Mouse (Mus musculus) testis, adult 2 months (tissue): ENCODE measurements at regions not wholly inside any gene's neighbourhood (a gene's known extent, or its start where the extent isn't known, plus 50 kb on each side); places are given as distances from the start of the nearest gene placed in this dataset.

Source experiments
- CTCF ChIP-seq: fragments of 200-500 bp; IDR thresholded peaks from 2 replicates; pipeline ENCODE4 v1.5.1; 2012; ENCODE audit warnings: low read depth, mild to moderate bottlenecking, inconsistent platforms, low read length, moderate library complexity; ENCODE audit not compliant: control insufficient read depth, insufficient read depth, insufficient replicate concordance
- POLR2A ChIP-seq: fragments of 200-500 bp; IDR thresholded peaks from 2 replicates; pipeline ENCODE4 v1.6.1; 2012; ENCODE audit warnings: low read depth, mild to moderate bottlenecking, inconsistent platforms, low read length, moderate library complexity; ENCODE audit not compliant: control insufficient read depth

DNA sequence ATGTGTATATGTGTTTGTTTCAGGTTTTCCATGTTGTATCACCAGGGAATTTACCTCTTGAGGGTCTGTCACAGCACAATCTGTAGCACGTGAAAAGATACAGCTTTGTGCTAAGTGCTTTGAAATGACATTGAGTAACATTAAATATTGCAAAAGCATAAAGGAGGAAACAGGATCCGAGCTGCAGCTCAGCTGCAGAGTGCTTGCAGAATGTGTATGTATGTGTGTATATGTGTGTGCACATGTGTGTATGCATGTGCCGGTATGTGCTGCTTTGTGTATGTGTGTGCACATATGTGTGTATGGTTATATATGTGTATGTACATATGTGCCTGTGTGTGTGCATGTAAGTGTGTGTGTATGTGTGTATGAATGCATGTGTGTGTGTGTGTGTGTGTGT is 200.9 kb upstream of the Marcks start:
- TF ChIP-seq CTCF: no peak
- no peak for TF ChIP-seq POLR2A
